Mouse (Mus musculus): ENCODE measurements around the gene Gab1. TPM values are rescaled to one million over a fixed set of nuclear protein-coding genes. Genes with fewer than 3 reads are reported as not detected.

Gene Gab1
- total RNA-seq (2021), result 10 to 100 TPM; 30.2 to 35.5 TPM
- long read RNA-seq, experiment 1, full-length matches to known transcripts, result 1 of 13 reads
- long read RNA-seq, experiment 1, partial matches to known transcripts, result 0 of 13 reads
- long read RNA-seq, experiment 1, other reads (novel, unspliced or antisense), result 12 of 13 reads
- long read RNA-seq, experiment 2, partial matches to known transcripts, result 1 of 4 reads
- long read RNA-seq, experiment 2, other reads (novel, unspliced or antisense), result 3 of 4 reads

DNA sequence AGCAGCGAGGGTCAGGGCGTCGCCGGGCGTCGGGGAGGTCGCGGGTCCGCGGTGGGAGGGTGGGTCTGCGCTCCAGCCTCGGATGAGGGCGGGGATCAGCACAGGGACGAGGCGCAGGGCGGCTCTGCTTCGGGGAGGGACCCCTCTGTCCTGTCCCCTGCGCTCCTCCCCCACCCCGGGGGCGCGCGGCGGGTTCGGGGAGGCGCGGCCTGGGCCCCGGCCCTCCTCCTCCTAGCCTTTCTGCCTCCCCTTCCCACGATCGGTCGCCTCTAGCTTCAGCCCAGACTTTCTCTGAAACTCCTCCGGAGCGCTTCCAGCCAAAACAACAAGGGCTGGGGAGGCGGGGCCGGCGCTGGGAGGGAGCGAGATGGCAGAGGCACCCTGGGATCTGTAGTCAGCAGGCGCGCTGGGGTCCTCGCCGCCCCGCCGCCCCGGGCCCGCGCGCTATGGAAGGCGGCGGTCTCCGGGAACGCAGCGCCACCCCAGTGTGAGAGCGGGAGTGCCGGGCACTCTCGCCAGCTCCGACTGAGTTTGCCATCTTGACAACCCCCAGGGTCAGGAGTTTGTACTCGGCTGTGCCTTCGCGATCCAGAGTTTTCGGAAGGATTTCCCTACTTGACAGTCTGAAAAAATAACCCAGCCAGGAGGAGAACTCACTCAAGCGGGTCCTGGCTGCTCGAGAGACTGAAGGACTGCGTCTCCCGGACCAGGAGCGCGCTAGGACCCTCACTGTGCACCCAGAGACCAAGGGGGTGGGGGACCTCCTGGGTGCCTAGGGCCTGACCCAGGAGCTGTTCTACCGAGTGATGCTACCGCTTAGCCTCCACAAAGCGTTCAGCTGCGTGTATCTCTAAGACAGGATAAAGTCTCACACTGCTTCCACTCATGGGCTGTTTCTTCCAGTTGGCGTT lies at the start of gene Gab1:
Gab1 (minus strand) TSS at position 324 of the 911 bp plus-strand sequence.
- peak; percentile 95 for DNase-seq

DNA sequence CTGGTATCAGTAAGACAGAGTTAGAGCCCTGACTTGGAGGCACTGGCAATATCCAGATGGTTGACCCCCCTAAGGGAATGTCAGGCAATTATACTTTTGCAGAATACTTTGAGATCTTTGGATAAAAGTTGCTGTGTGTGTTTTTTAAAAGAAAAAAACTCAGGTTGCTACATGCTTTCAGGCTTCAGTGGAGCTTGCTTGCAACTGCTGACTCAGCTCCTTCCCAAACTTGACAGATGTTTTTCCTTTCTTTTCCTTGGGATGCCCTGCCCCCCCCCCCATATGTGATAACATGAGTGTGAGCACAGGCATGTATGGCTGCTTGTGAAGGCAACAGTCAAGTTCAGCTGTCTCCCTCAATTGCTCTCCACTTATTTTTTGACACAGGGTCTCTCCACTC lies 48.5 kb upstream of the Gab1 start:
- no peak for DNase-seq

GRCm38 (mm10) chr8:80923794-80924316 lies 43.5 kb upstream of the Gab1 start:
- DNase-seq, result peak in 1 of 2 experiments; percentile 31

- DNase-seq, result peak; percentile 83 to 89
These were observed 42.3 kb upstream of the Gab1 start for GRCm38 (mm10) chr8:80922642-80923041.

GRCm38 (mm10) chr8:80919130-80919529 lies 38.8 kb upstream of the Gab1 start:
- no peak for DNase-seq

DNA sequence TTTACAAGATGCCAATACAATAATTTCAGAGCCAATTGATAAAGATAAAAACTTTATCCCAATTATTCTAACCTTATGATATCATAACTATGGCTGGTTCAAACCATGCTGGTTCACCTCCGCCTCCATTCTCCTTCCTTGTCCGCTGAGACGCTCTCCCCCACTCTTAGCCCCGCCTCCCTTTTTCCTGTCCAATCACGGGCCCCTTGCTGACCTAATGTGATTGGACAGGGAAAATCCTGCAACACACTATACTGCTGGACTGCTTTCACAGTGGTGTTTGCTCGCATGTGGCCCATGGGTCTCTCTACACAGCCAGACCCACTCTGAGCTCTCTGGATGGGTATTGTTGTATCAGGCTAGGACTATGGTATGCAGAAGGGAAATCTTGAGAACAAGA lies 38.2 kb upstream of the Gab1 start:
- DNase-seq, result no peak

DNA sequence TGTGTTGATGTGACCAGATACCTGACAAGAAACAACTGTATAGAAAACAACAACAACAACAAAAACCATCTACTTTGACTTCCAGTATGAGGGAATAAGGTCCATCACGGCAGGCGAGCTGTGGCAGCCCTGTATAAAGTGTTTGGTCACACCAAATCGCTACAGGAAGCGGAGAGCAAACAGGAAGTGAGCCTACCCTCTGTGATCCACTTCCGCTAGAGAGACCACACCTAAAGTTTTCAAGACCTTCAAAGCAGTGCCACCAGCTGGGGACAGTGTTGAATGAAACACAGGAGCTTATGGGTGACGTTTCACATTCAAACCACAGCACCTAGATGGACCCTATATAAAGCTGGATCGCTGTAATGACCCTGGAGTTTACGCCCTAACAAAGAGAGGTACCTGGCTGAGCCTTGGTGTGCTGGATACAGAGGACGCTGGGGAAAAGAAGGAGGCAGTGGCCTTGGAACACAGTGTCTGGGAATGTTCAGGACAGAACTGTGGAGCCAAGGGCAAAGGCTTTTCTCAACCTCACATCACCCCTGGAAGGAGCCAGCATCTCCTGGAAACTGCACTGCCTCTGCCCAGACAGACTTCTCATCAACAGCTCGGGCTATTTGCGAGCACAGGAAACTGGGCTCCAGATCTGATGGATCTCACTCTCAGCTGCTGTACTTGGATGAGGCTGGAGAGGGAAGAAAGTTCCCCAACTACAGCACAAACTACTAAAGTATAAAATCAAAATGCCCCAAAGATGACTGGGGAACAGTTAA lies 36.3 kb upstream of the Gab1 start:
- peak; percentile 28 to 48 for DNase-seq

GRCm38 (mm10) chr8:80913016-80913748 lies 32.9 kb upstream of the Gab1 start:
- DNase-seq, result peak; percentile 54 to 77

DNA sequence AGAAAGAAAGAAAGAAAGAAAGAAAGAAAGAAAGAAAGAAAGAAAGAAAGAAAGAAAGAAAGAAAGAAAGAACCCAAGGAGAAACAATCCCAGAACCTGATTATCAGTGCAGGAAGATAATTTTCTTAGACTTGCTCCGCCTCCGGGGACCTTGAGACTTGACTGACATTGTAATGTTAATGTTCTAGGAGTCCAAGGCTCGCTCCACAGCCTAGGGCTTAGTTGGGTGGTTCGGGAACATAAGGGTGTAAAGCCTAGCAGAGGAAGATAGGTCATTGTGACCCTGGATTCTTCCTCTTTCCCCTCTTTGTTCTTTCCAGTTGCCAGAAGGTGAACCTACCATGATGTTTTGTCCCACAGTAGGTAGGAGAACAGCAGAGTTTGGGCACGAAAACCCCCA lies 31.1 kb upstream of the Gab1 start:
- DNase-seq, result no peak

GRCm38 (mm10) chr8:80908262-80908907 lies 28.1 kb upstream of the Gab1 start:
- DNase-seq, result peak; percentile 36 to 65

- no peak for DNase-seq
These were observed 22.0 kb upstream of the Gab1 start for GRCm38 (mm10) chr8:80902354-80902753.

- DNase-seq, result no peak
These were observed 19.0 kb upstream of the Gab1 start for GRCm38 (mm10) chr8:80899364-80899763.

DNA sequence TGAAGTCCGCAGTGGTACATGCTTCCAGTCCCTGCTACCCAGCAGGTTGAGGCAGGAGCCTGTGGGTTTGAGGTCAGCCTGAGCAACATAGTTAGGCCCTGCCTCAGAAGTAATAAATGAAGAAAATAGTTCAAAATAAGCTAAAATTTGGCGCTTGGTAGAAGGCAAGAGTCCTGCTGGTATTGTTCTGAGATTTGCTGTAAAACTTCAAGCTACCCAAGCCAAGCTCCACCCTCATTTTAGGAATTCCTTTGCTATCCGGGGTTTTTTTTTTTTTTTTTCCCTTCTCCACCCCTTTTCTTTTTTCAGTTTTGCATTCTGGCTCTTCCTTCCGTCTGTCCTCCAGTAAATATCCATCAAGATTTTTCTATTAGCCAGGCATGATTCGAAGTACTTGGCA lies 15.7 kb upstream of the Gab1 start:
- DNase-seq, result no peak

DNA sequence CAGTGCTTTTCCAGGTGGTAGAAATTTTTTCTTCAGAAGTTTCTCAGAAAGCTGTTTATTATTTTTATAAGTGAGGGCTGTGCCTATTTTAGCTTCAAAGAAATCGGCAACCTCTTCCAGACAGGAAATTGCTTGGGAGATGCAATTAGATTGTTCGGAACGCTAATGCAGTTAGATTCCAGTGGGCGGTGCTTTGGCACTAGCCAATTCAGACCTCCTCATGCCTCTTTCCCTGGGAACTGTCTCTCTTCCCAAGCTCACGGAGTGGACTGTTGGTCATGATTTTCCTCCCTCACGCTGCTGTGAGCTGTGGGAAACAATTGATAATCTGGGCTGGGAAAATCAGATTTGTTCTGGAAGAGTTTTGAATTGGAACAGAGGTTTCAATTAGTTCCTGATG lies 15.1 kb upstream of the Gab1 start:
- DNase-seq, result peak; percentile 57 to 67

- no peak for DNase-seq
These were observed 14.2 kb upstream of the Gab1 start for GRCm38 (mm10) chr8:80894528-80894927.

GRCm38 (mm10) chr8:80879426-80880195 lies 708 bp downstream of the Gab1 start:
- DNase-seq, result peak; percentile 87

- peak; percentile 81 to 84 for DNase-seq
These were observed 1.4 kb downstream of the Gab1 start for GRCm38 (mm10) chr8:80878801-80879425.

GRCm38 (mm10) chr8:80878146-80878545 lies 2.2 kb downstream of the Gab1 start:
- DNase-seq, result no peak

GRCm38 (mm10) chr8:80875537-80875936 lies 4.8 kb downstream of the Gab1 start:
- no peak for DNase-seq
